25 mouse cellular contexts compared by ENCODE assay signal in the genomic region with DNA sequence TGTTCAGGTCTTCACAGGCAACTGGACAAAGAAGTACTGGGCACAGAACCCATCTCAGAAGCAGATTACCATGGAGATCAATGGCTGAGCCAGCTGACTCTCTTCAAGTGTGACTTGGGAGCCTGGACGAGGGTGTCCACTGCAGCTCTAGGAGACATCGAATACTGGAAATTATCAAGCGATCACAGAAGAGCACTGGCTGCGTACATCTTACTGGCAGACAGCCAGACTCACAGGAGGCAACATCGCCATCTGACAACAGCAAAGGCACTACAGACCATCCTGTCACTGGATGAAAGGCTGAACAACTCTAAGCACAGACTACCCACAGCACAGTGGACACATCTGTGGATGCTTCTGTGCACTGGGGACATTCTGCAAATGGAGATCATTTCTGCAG. TPM values are rescaled to one million over a fixed set of nuclear protein-coding genes. Genes with fewer than 3 reads are reported as not detected.
"Had no signal": no experiment of that assay in that cellular context is flagged by ENCODE, and none has a peak within 500 bp of the region (broad histone marks: within the 10 kb centered on the region; RNA-seq: fewer than 3 reads in every experiment).

No protein-coding gene starts in this region.

- H3K27me3 ChIP-seq: limb, embryonic 12.5 days; limb, embryonic 15.5 days; liver, embryonic 12.5 days; liver, embryonic 15.5 days; neural tube, embryonic 12.5 days; neural tube, embryonic 15.5 days had no signal

- H3K27ac ChIP-seq: limb, embryonic 12.5 days; limb, embryonic 15.5 days; liver, embryonic 12.5 days; liver, embryonic 15.5 days; midbrain, embryonic 10.5 days; neural tube, embryonic 12.5 days; neural tube, embryonic 15.5 days; stomach, postnatal 0 days had no signal

- H3K4me1 ChIP-seq: limb, embryonic 12.5 days; limb, embryonic 15.5 days; midbrain, embryonic 10.5 days; neural tube, embryonic 12.5 days; neural tube, embryonic 15.5 days had no signal

- H3K4me2 ChIP-seq: limb, embryonic 12.5 days; limb, embryonic 15.5 days; liver, embryonic 12.5 days; liver, embryonic 15.5 days; neural tube, embryonic 12.5 days; neural tube, embryonic 15.5 days had no signal

- H3K9me3 ChIP-seq: limb, embryonic 12.5 days; limb, embryonic 15.5 days; liver, embryonic 12.5 days; liver, embryonic 15.5 days; midbrain, embryonic 10.5 days; neural tube, embryonic 12.5 days; neural tube, embryonic 15.5 days had no signal

- ATAC-seq: liver, embryonic 12.5 days had no signal

- H3K9ac ChIP-seq: limb, embryonic 12.5 days; limb, embryonic 15.5 days; liver, embryonic 12.5 days; liver, embryonic 15.5 days; neural tube, embryonic 12.5 days; neural tube, embryonic 15.5 days had no signal

- H3K4me3 ChIP-seq: limb, embryonic 12.5 days; limb, embryonic 15.5 days; liver, embryonic 12.5 days; liver, embryonic 15.5 days; midbrain, embryonic 10.5 days; neural tube, embryonic 12.5 days; neural tube, embryonic 15.5 days had no signal

- DNase-seq: kidney, adult 18-20 months; kidney, adult 9 months; kidney, postnatal 14 days; kidney, postnatal 4 days; left cerebral cortex, postnatal 4 days; lung, adult 2 months; lung, postnatal 14 days; midbrain, embryonic 14.5 days; retina, postnatal 1 day; right cerebral cortex, postnatal 25 days; thymus, adult 2 months; thymus, postnatal 14 days had no signal

RNA-seq across cellular contexts. Expression of gene Hp, which starts 13.2 kb away (rescaled TPM):
- total RNA-seq: layer of hippocampus, adult 18-20 months; layer of hippocampus, postnatal 14 days; left cerebral cortex, postnatal 14 days had no signal
- polyA plus RNA-seq: midbrain, embryonic 14.5 days had no signal

RNA-seq across cellular contexts. Expression of gene Pkd1l3, which starts 22.2 kb away (rescaled TPM):
- total RNA-seq: megakaryocyte, adult 5-6 weeks had no signal
- polyA plus RNA-seq: stomach, embryonic 14.5 days; stomach, postnatal 0 days had no signal
